Mouse (Mus musculus) MEL (cell line): ENCODE measurements around the gene Osbpl10.

Source experiments
- CTCF ChIP-seq, 3 experiments: IDR thresholded peaks in 2 of 3; conservative IDR thresholded peaks in 1 of 3; 2 replicates each; pipeline ENCODE4 v1.5.1; 2011 to 2012; ENCODE audit warnings: low read length in 3 of 3, low read depth in 2 of 3, mild to moderate bottlenecking in 2 of 3, improper control_type of control experiment in 1 of 3, inconsistent platforms in 1 of 3, mixed read lengths in 1 of 3, moderate library complexity in 1 of 3; ENCODE audit not compliant: control insufficient read depth in 1 of 3, insufficient read depth in 1 of 3, poor library complexity in 1 of 3, severe bottlenecking in 1 of 3
- EP300 ChIP-seq, 2 experiments: IDR thresholded peaks; 2 replicates each; pipeline ENCODE4 v1.6.1; 2011; ENCODE audit warnings: improper control_type of control experiment in 2 of 2, low read length in 2 of 2, low read depth in 1 of 2, mild to moderate bottlenecking in 1 of 2
- JUND ChIP-seq: IDR thresholded peaks from 2 replicates; pipeline ENCODE4 v1.6.1; 2011; ENCODE audit warnings: low read depth, mild to moderate bottlenecking, improper control_type of control experiment, low read length
- POLR2A ChIP-seq, 2 experiments: IDR thresholded peaks; 2 replicates each; pipeline ENCODE4 v1.6.1; 2011 to 2012; ENCODE audit warnings: low read length in 2 of 2, mild to moderate bottlenecking in 2 of 2, control low read depth in 1 of 2, improper control_type of control experiment in 1 of 2, low read depth in 1 of 2, moderate library complexity in 1 of 2; ENCODE audit not compliant: control insufficient read depth in 1 of 2, insufficient read depth in 1 of 2, poor library complexity in 1 of 2

DNA sequence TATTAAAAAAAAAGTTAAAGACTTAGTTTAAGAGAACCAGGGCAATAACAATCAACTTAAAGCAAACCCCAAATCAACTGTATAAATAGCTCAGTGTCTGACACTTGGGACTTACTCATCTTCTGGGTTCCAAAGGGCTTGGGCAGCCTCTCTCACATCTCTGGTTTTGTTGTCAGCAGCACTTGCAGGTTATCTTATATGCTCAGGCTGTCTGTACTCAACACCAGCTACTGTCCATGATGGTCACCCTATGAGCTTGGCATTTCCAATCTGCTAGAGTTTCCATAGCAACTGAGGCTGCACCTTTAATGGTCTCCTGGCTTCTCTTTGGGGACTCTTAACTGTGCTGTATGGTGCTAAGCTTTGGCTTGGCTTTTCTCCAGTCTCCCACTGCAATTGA lies 259.6 kb downstream of the Osbpl10 start:
- no peak for TF ChIP-seq POLR2A (IDR thresholded peaks at IDR 0.05; ENCODE audit: control insufficient read depth in 1 of 2, insufficient read depth in 1 of 2, low read depth in 1 of 2, low read length in 2 of 2, poor library complexity in 1 of 2)
- TF ChIP-seq CTCF (IDR thresholded peaks at IDR 0.05 in 2 of 3, conservative IDR thresholded peaks at IDR 0.05 in 1 of 3; ENCODE audit: control insufficient read depth in 1 of 3, insufficient read depth in 1 of 3, low read depth in 2 of 3, low read length in 3 of 3, poor library complexity in 1 of 3, severe bottlenecking in 1 of 3): no peak
- no peak for TF ChIP-seq JUND
- no peak for TF ChIP-seq EP300 (IDR thresholded peaks at IDR 0.05; ENCODE audit: low read depth in 1 of 2, low read length in 2 of 2)
